Mouse (Mus musculus) forebrain, embryonic 12.5 days (tissue): ENCODE measurements around the gene Sdcbp2. TPM values are rescaled to one million over a fixed set of nuclear protein-coding genes. Genes with fewer than 3 reads are reported as not detected.
A peak's percentile ranks its signal among the peaks of the same experiment; 100 is the strongest.

Source experiments
- ATAC-seq: fragments of 200-750 bp; cut with Nextera tagmentation; 2 replicates; pipeline ENCODE4 v1.8.0; 2017; ENCODE audit warnings: moderate TSS enrichment; ENCODE audit not compliant: low FRiP score
- H3K27ac ChIP-seq: fragments of 300-500 bp; sonication (generic); 2 replicates; pipeline ENCODE4 v1.5.1; 2016; ENCODE audit warnings: mild to moderate bottlenecking
- H3K27me3 ChIP-seq: fragments of 300-500 bp; sonication (generic); 2 replicates; pipeline ENCODE4 v1.6.1; 2016; ENCODE audit warnings: mild to moderate bottlenecking
- H3K36me3 ChIP-seq: fragments of 300-500 bp; sonication (generic); replicated peaks from 2 replicates; pipeline ENCODE4 v1.6.1; 2016; ENCODE audit warnings: mild to moderate bottlenecking
- H3K4me1 ChIP-seq: fragments of 300-500 bp; sonication (generic); 2 replicates; pipeline ENCODE4 v1.6.1; 2016
- H3K4me2 ChIP-seq: fragments of 300-500 bp; sonication (generic); 2 replicates; pipeline ENCODE4 v1.6.1; 2016; ENCODE audit warnings: mild to moderate bottlenecking, moderate library complexity
- H3K4me3 ChIP-seq: fragments of 300-500 bp; sonication (generic); replicated peaks from 2 replicates; pipeline ENCODE4 v1.5.1; 2016; ENCODE audit warnings: mild to moderate bottlenecking
- H3K9ac ChIP-seq: fragments of 300-500 bp; sonication (generic); 2 replicates; pipeline ENCODE4 v1.6.1; 2016; ENCODE audit warnings: mild to moderate bottlenecking
- H3K9me3 ChIP-seq: fragments of 300-500 bp; sonication (generic); 2 replicates; pipeline ENCODE4 v1.6.1; 2016
- WGBS: fragments of 180-500 bp; shearing (Covaris S2); methylation state at CpG from one replicate; pipeline ENCODE4 v1.1.7; 2016; 5-methylcytosine and 5-hydroxymethylcytosine counted together
- polyA plus RNA-seq: library from polyadenylated mRNA; unstranded; fragments of >200 nt; fragmentation: Nextera tagmentation; extraction: Ambion mirVana; gene quantifications from 2 replicates; pipeline ENCODE4 v1.2.1, GENCODE M21; 2016

Gene Sdcbp2
- polyA plus RNA-seq, result 0.55 and 0.98 TPM in 2 replicates

DNA sequence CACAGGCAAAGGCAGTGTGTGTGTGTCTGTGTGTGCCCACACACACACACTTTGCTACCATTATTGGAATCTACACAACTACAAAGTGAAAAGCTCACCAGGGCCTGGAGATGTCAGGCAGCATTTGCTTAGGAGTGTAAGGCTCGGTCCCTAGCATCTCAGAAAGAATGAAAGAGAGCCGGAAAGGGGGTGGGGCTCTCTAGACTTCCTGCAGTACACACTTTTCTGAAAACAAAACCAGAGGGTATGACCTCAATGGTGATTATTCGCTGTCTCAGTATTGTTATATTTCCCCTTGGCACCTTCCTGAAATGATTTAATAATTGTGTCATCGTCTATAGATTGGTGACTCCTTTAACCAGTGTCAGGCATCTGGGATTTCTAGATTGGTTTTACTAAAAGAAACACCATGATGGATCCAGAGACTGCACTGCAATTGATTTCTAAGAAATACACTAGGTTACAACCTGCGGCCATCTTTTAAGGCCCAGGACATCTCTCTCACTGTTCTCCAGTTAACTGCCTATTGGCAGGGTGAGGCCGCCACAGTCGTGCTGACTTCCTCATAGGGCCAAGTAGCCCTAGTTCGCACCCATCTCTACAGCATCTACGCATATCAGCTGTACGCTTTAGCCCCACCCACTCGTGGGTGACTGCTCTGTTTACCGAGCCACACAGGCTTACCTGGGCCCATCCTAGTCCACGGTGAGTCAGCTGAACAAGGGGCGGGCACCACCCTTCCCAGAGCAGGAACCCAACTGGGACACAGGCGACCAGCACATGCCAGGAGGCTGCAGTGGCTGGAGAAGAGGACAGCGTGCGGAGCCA, at the start of gene Sdcbp2:
TSS of gene Sdcbp2 (plus strand) at position 750 of the 828 bp plus-strand sequence.
- H3K36me3 ChIP-seq, result no peaks in the 10 kb centered on the region
- WGBS, result 77% methylated on average over 17 of the region's 17 CpGs
- no peaks in the 10 kb centered on the region for H3K9me3 ChIP-seq
- no peak within 1 kb of the TSS for H3K4me2 ChIP-seq
- peaks cover 6% of the 10 kb centered on the region; the same call in 1 of the 2 replicates for H3K27me3 ChIP-seq
- H3K27ac ChIP-seq, result no peak within 1 kb of the TSS
- H3K4me1 ChIP-seq, result peaks cover 9% of the 10 kb centered on the region
- no peak within 1 kb of the TSS for H3K4me3 ChIP-seq
- ATAC-seq, result no peak
- no peak within 1 kb of the TSS for H3K9ac ChIP-seq

DNA sequence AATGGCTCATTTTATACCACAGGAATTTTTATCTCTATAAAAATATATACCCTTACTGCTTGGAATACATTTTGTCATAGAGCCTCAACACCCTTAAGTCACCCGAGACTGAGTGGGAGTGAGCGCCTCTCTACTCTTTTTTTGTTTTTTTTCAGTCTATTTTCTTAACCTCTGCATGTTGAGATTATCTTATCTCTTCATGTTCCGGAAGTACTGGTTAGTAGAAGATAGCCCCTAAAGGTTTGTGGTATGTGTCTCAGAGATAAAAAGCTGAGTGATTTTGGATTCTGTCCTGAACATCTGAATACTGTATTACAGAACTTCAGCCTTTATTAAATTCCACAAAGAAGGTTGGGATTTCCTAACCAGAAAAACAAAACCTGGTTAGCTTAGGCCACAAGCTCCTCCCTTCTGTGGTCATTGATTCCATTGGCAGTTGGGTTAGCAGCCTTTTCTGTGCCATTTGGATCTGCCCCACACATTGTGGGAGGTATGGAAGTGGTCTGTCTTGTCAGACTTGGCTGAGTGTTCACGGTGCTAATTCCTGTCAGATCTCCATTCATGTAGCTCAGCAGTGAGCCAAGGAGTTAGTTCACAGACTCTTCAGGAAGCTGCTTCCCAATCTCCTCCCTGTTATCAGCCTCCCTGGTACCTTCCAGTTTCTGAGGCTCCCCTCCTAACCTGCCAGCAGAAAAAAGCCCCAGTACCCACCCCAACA, 47.9 kb upstream of the Sdcbp2 start:
- Histone ChIP-seq H3K27ac (no peak overlapping the region), H3K27me3 (no peaks in the 10 kb centered on the region), H3K9ac (no peak overlapping the region), H3K4me2 (no peak overlapping the region), H3K4me3 (no peak overlapping the region), H3K36me3 (peaks cover 11% of the 10 kb centered on the region), H3K9me3 (no peaks in the 10 kb centered on the region), H3K4me1 (no peaks in the 10 kb centered on the region)
- 70% methylated on average over 4 of the region's 4 CpGs for WGBS
- no peak for ATAC-seq

DNA sequence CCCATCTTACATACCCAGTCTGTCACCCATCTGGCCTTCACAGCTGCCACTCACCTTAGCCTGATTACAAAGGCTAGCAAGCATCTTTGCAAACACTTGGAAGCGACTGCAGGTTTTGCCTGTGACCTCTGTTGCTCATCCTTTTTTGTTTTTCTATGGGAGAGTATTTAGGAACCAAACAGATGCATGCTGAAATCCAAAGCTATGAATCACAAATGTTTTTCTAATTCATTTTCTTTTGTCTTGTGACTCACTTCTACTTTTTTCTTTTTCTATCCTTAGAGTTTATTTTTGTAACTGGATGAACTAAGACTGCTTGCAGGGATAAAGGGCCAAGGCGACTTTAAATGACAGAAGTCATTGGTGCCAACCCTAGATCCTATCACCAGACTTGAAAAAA, 46.9 kb upstream of the Sdcbp2 start:
- Histone ChIP-seq H3K4me1 (no peaks in the 10 kb centered on the region), H3K27me3 (no peaks in the 10 kb centered on the region), H3K4me3 (no peak overlapping the region), H3K27ac (no peak overlapping the region), H3K9me3 (no peaks in the 10 kb centered on the region), H3K36me3 (peaks cover 9% of the 10 kb centered on the region), H3K9ac (no peak overlapping the region), H3K4me2 (no peak overlapping the region)
- 73% methylated on average over 2 of the region's 2 CpGs for WGBS
- ATAC-seq, result no peak

DNA sequence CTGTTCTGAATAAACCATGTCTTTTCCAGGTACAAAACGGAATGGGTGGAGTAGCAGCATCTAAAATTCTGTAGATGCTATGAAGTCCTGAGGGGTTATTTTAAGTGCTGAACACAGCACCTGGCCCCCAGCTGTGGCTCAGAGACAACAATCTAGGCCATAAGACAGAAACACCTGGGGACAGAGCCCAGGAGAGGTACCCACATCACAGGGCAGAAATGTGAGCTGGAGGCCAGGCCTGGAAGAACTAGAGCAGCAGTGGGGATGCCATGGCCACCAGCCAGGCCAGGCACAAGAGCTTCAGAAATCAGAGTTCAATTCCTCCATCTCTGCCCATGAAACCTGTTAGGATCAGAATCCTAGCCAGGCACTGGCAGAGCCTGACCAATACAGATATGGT, 44.4 kb upstream of the Sdcbp2 start:
- no peaks in the 10 kb centered on the region for H3K36me3 ChIP-seq
- H3K4me1 ChIP-seq, result no peaks in the 10 kb centered on the region
- no peaks in the 10 kb centered on the region for H3K27me3 ChIP-seq
- no peaks in the 10 kb centered on the region for H3K9me3 ChIP-seq
- WGBS, result 100% methylated on average over 1 of the region's 1 CpGs
- H3K4me2 ChIP-seq, result no peak overlapping the region
- no peak for ATAC-seq
- no peak overlapping the region for H3K4me3 ChIP-seq
- H3K27ac ChIP-seq, result no peak overlapping the region
- no peak overlapping the region for H3K9ac ChIP-seq

DNA sequence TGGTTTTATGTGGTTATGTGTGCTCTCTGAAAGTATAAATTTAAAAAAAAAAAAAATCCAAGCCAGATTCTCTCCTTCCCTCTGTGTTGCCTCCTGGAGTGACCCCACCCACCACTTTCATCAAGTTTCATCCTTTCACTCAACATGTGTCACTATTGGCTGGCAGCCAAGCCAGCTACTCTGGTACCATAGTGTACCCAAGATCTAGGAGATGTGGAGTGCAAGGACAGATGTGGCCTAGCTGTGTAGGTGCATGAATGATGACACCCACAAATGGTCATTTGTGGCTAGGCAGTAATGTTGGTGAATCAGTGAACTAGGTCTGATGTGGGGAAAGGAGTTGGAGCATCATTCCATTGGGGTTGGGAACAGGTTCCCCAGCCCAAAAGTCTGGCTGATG, 43.3 kb upstream of the Sdcbp2 start:
- Histone ChIP-seq H3K36me3 (no peaks in the 10 kb centered on the region), H3K9me3 (no peaks in the 10 kb centered on the region), H3K27me3 (no peaks in the 10 kb centered on the region), H3K4me1 (no peaks in the 10 kb centered on the region), H3K27ac (no peak overlapping the region), H3K4me3 (no peak overlapping the region), H3K4me2 (no peak overlapping the region), H3K9ac (no peak overlapping the region)
- no peak for ATAC-seq

DNA sequence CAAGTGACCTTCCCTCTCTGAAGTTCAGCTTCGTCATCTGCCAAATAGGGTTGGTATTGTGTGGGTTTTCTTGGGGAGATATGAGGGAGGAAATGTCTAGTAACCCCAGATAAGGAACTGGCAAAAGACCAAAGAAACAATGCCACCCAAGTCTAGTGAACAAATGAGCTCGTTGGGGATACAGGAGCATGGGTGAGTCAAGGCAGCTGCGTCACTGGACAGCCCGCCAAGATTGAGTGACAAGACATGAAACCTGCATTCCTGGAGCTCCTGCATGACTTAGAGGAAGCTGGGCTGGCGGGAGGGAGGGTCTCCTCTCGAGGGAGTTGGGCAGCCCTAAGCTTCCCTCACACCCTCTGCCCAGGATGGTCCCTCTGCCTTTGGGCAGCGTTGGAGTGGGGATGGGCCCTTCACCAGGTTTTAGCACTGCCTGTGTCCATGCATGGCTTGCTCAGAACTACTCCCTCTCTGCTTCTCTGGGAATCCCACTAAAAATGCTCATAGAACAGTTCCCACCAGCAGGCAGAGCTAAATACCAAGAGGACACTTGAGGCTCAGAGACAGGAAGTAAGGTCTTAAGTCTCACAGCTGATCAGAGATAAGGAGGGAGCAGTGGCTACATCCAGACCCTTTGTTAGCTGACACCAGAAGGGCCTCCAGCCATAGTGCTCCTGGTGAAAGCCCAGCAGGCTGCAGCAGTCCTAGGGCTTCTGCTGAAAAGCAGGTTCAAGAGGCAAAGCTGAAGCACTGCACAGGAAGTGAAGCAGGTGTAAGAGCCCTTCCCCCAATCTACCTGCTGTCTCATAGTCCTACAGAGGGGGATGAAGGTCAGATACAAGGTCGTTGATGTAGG, 41.8 kb upstream of the Sdcbp2 start:
- H3K9ac ChIP-seq, result no peak overlapping the region
- no peak overlapping the region for H3K27ac ChIP-seq
- no peaks in the 10 kb centered on the region for H3K9me3 ChIP-seq
- peaks cover 1% of the 10 kb centered on the region for H3K4me1 ChIP-seq
- H3K4me3 ChIP-seq, result no peak overlapping the region
- no peaks in the 10 kb centered on the region for H3K27me3 ChIP-seq
- no peak for ATAC-seq
- WGBS, result 66% methylated on average over 8 of the region's 8 CpGs
- no peak overlapping the region for H3K4me2 ChIP-seq
- H3K36me3 ChIP-seq, result no peaks in the 10 kb centered on the region

DNA sequence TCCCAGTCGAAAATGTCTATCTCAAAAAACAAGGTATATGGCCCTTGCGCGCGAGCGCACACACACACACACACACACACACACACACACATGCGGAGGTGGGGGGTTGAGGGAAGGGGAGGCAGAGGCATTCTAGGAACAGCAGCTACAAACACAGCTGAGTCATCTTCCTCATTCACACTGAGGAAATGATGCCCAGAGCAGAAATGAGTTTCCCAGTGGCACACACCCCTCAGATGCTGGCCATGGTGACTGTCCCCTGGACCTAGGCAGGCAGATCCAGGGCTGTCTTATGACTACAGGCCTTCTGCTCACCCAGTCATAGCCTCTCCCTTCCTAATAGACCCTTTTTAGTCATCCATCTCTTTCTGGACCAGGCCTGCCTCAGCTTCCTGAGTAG, 38.8 kb upstream of the Sdcbp2 start:
- ATAC-seq, result no peak

DNA sequence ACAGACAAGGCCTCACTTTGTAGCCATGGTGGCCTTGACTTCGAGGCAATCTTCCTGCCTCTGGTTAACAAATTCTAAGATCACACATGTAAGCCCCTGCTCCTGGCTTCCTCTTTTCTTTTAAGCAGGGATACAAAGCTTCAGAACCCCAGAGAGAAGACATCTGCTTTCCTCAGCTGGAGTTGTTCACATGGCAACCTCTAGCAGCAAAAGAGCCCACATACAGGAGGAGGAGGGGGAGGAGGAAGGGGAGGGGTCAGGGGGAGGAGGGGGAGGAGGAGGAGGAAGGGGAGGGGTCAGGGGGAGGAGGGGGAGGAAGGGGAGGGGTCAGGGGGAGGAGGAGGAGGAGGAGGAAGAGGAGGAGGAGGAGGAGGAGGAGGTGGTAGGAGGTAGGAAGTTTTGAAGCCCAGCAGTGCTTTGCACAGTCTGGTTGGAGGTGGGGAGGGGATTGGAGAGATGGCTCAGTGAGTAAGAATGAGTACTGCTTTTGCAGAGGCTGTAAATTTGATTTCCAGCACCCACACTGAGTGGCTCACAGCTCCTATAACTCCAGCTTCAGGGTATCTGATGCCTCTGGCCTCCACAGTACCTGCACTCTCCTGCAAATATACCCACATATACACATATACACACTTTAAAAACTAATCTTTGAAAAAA, 36.3 kb upstream of the Sdcbp2 start:
- Histone ChIP-seq H3K4me1 (peaks cover 5% of the 10 kb centered on the region), H3K27me3 (no peaks in the 10 kb centered on the region), H3K9ac (no peak overlapping the region), H3K36me3 (no peaks in the 10 kb centered on the region), H3K27ac (peak overlapping the region; percentile 43; the same call in 1 of the 2 replicates), H3K9me3 (no peaks in the 10 kb centered on the region), H3K4me3 (no peak overlapping the region), H3K4me2 (no peak overlapping the region)
- peak; percentile 57 for ATAC-seq
- 65% methylated on average over 1 of the region's 1 CpGs for WGBS

More for the DNA sequence above, 38.8 kb upstream of the Sdcbp2 start:
- H3K9me3 ChIP-seq, result no peaks in the 10 kb centered on the region
- H3K36me3 ChIP-seq, result no peaks in the 10 kb centered on the region
- WGBS, result 84% methylated on average over 6 of the region's 6 CpGs
- no peak overlapping the region for H3K27ac ChIP-seq
- no peaks in the 10 kb centered on the region for H3K27me3 ChIP-seq
- H3K4me3 ChIP-seq, result no peak overlapping the region
- H3K4me1 ChIP-seq, result peaks cover 5% of the 10 kb centered on the region
- H3K4me2 ChIP-seq, result no peak overlapping the region
- H3K9ac ChIP-seq, result no peak overlapping the region

DNA sequence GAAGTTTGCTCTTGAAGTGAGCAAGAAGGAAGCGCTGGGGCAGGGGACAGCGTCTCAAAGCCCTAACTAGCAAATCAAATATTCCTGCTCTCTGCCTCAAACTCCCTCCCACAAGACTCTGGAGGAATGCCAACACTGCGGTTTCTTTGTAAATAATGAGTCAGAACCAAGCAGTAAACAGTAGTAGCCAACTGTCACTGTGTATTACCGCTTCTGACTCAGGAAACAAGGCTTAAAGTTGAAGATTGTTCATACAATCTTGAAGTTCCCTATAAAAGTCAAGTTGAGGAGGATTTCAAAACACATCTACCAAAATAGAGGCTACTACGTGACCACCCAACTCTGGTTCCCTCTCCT, 35.8 kb upstream of the Sdcbp2 start:
- Histone ChIP-seq H3K27ac (no peak overlapping the region), H3K4me3 (no peak overlapping the region), H3K9me3 (no peaks in the 10 kb centered on the region), H3K4me2 (no peak overlapping the region), H3K4me1 (peaks cover 9% of the 10 kb centered on the region), H3K27me3 (no peaks in the 10 kb centered on the region), H3K36me3 (no peaks in the 10 kb centered on the region), H3K9ac (no peak overlapping the region)
- WGBS, result 76% methylated on average over 5 of the region's 5 CpGs
- ATAC-seq, result no peak

DNA sequence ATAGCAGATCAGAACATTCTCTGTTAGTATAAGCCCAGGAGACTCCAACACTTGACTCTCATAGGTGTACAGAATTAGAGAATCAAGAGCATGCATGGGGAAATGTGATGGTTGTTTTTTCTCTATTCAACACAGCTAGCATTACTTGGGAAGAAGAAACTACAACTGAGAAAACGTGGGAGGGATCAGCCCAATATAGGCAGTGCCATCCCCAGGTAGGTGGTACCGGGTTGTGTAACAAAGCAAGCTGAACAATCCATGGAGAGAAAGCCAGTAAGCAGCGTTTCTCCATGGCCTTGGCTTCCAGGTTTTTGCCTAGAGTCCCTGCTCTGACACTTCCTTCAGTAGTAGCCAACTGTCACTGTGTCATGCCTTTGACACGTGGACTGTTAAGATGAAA, 33.8 kb upstream of the Sdcbp2 start:
- Histone ChIP-seq H3K9ac (no peak overlapping the region), H3K36me3 (no peaks in the 10 kb centered on the region), H3K4me1 (peaks cover 17% of the 10 kb centered on the region), H3K4me3 (no peak overlapping the region), H3K27ac (no peak overlapping the region), H3K27me3 (no peaks in the 10 kb centered on the region), H3K4me2 (no peak overlapping the region), H3K9me3 (no peaks in the 10 kb centered on the region)
- ATAC-seq, result no peak
- 70% methylated on average over 4 of the region's 4 CpGs for WGBS

DNA sequence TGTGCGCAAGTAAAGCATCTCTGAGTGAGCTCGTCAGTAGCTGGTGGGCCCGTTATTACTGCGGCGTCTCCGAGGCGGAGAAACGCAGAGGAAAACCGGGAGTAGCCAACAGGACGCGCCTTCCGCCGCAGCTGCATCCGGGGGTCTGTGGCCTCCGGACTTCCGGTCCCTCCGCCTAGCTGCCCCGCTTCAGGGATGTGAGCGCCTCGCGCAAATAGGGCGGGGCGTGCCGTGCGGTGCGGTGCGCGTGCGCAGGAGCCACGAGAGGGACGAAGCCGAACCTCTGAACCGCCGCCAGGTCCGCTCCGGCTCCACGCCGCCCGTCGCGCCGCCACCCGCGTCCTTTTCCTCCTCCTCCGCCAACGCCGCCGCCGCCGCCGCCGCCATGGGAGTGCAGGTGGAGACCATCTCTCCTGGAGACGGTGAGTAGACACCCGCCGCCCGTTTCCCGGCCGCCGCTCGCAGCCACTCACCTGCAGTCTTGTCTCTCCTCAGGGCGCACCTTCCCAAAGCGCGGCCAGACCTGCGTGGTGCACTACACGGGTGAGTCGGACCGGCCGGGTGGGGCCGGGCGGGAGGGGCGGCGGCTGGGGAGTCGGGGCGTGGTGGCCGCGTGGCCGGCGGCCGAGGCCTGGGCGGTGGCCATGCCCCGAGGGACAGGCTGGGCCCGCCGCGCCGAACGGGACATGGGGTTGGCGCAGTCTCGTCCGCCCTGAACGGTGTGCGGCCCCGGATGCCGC, 29.9 kb upstream of the Sdcbp2 start, which contains the start of gene Fkbp1a:
TSS of gene Fkbp1a (plus strand) at position 161 of the 740 bp plus-strand sequence.
- Histone ChIP-seq H3K9me3 (no peaks in the 10 kb centered on the region), H3K36me3 (peaks cover 28% of the 10 kb centered on the region), H3K27me3 (no peaks in the 10 kb centered on the region), H3K4me2 (peak within 1 kb of the TSS; percentile 77), H3K4me1 (peaks cover 32% of the 10 kb centered on the region), H3K9ac (peak within 1 kb of the TSS; percentile 94), H3K27ac (peak within 1 kb of the TSS; percentile 91), H3K4me3 (peak within 1 kb of the TSS; percentile 95)
- ATAC-seq, result peak; percentile 97
- under 1% methylated on average over 90 of the region's 93 CpGs for WGBS
